17 mouse cellular contexts compared by ENCODE assay signal in genomic region chr6:142946069-142946871, GRCm38 (mm10). TPM values are rescaled to one million over a fixed set of nuclear protein-coding genes. Genes with fewer than 3 reads are reported as not detected.
DNase-seq lines count a peak whose midpoint lies in the region; ATAC-seq and TF ChIP-seq lines count a peak whose summit lies in the region.
"Had no signal": no experiment of that assay in that cellular context is flagged by ENCODE, and none has a peak within 500 bp of the region (broad histone marks: within the 10 kb centered on the region; RNA-seq: fewer than 3 reads in every experiment).

No protein-coding gene starts in this region.

- 61% methylated on average over 8 of the region's 8 CpGs for WGBS in embryonic facial prominence, embryonic 10.5 days
- WGBS in limb, embryonic 15.5 days, result 38% methylated on average over 8 of the region's 8 CpGs

- H3K9ac ChIP-seq in limb, embryonic 15.5 days, result no peak overlapping the region
- H3K9ac ChIP-seq: lung, embryonic 14.5 days; stomach, embryonic 15.5 days had no signal

- no peaks in the 10 kb centered on the region for H3K9me3 ChIP-seq in embryonic facial prominence, embryonic 10.5 days
- H3K9me3 ChIP-seq in limb, embryonic 15.5 days, result no peaks in the 10 kb centered on the region
- H3K9me3 ChIP-seq: stomach, embryonic 15.5 days had no signal

- no peak overlapping the region for H3K4me2 ChIP-seq in limb, embryonic 15.5 days
- H3K4me2 ChIP-seq: lung, embryonic 14.5 days; stomach, embryonic 15.5 days had no signal

- no peak overlapping the region for H3K4me3 ChIP-seq in embryonic facial prominence, embryonic 10.5 days
- no peak overlapping the region for H3K4me3 ChIP-seq in limb, embryonic 15.5 days
- H3K4me3 ChIP-seq in layer of hippocampus, adult 2 months, result no peak overlapping the region
- H3K4me3 ChIP-seq: erythroblast, embryonic 14.5 days; myocyte; stomach, embryonic 15.5 days had no signal

- DNase-seq in embryo, embryonic 10.5 days (ENCODE audit: low spot score), result peak; percentile 37
- DNase-seq in embryo, embryonic 10 days (ENCODE audit: low spot score), result no peak
- DNase-seq in 416B (ENCODE audit: low read depth), result peak; percentile 29
- DNase-seq in embryonic facial prominence, embryonic 10.5 days (ENCODE audit: low spot score), result peak; percentile 26
- no peak for DNase-seq in layer of hippocampus, adult 2 months (ENCODE audit: low spot score in 2 of 2)
- no peak for DNase-seq in left cerebral cortex, adult 8-10 months (ENCODE audit: low spot score in 2 of 2)
- DNase-seq: adrenal gland, postnatal 36 days; layer of hippocampus, adult 9-11 months; left cerebral cortex, postnatal 4 days; lung, embryonic 14.5 days; right cerebral cortex, postnatal 4 days had no signal

- no peaks in the 10 kb centered on the region; the same call in 1 of the 2 replicates for H3K36me3 ChIP-seq in embryonic facial prominence, embryonic 10.5 days (replicated peaks)
- H3K36me3 ChIP-seq in limb, embryonic 15.5 days, result no peaks in the 10 kb centered on the region
- H3K36me3 ChIP-seq: G1E; stomach, embryonic 15.5 days had no signal

- no peak overlapping the region for H3K27ac ChIP-seq in embryonic facial prominence, embryonic 10.5 days (replicated peaks)
- H3K27ac ChIP-seq in limb, embryonic 15.5 days, result peak overlapping the region; percentile 9; the same call in 1 of the 2 replicates
- H3K27ac ChIP-seq in layer of hippocampus, adult 2 months, result no peak overlapping the region
- H3K27ac ChIP-seq: stomach, embryonic 15.5 days had no signal

- H3K27me3 ChIP-seq in embryonic facial prominence, embryonic 10.5 days (replicated peaks; ENCODE audit: low read depth, poor library complexity, severe bottlenecking), result no peaks in the 10 kb centered on the region
- H3K27me3 ChIP-seq in limb, embryonic 15.5 days, result no peaks in the 10 kb centered on the region
- H3K27me3 ChIP-seq: stomach, embryonic 15.5 days had no signal

- no peak for TF ChIP-seq CTCF in layer of hippocampus, adult 2 months (conservative IDR thresholded peaks at IDR 0.05)

- 0 out of 2 replicates have a peak, but pooled peaks have one; percentile 27 for ATAC-seq in limb, embryonic 15.5 days (ENCODE audit: insufficient number of reproducible peaks, low FRiP score, low TSS enrichment, low read depth)
- no peak for ATAC-seq in megakaryocyte progenitor cell, adult 5-6 weeks (replicated peaks; ENCODE audit: poor library complexity)

- peaks cover 11% of the 10 kb centered on the region for H3K4me1 ChIP-seq in embryonic facial prominence, embryonic 10.5 days
- H3K4me1 ChIP-seq in limb, embryonic 15.5 days, result peaks cover 12% of the 10 kb centered on the region; the same call in 1 of the 2 replicates
- H3K4me1 ChIP-seq: stomach, embryonic 15.5 days had no signal

RNA-seq across cellular contexts. Expression of gene St8sia1, which starts 18.0 kb away (rescaled TPM):
- polyA plus RNA-seq in embryonic facial prominence, embryonic 10.5 days (2016; fragmentation: Nextera tagmentation; extraction: Ambion mirVana), result 1.6 and 2.4 TPM in 2 replicates
- polyA plus RNA-seq in limb, embryonic 15.5 days (2015; fragmentation: Nextera tagmentation; extraction: Ambion mirVana), result 0.74 TPM in 2 replicates
- 10 to 100 TPM; 34.4 to 39.1 TPM for total RNA-seq in layer of hippocampus, adult 2 months (2021)
- total RNA-seq in megakaryocyte progenitor cell, adult 5-6 weeks (2015), result 0.07 TPM in 1 of 2 replicates, not detected in the other
- total RNA-seq in megakaryocyte progenitor cell, adult 5-6 weeks (2017), result 0.14 TPM in 1 of 2 replicates, not detected in the other
- total RNA-seq in left cerebral cortex, adult 8-10 months (2022), result 10 to 100 TPM; 29.4 to 41.0 (median 34.8) TPM
- polyA plus RNA-seq: erythroblast, embryonic 14.5 days; G1E had no signal

Comparison
In these comparisons a context has a peak if more than half of its experiments do, and no peak if none do; other contexts are left out.
1. DNase-seq: peak in embryo, embryonic 10.5 days (single experiment), 416B (single experiment) and embryonic facial prominence, embryonic 10.5 days (single experiment); none in embryo, embryonic 10 days (single experiment), layer of hippocampus, adult 2 months (0 of 2) and left cerebral cortex, adult 8-10 months (0 of 2).
2. RNA of gene St8sia1, which starts 18.0 kb away (total RNA-seq): 34.4 to 39.1 TPM in layer of hippocampus, adult 2 months and 29.4 to 41.0 TPM in left cerebral cortex, adult 8-10 months; 0.07 to 0.14 TPM in megakaryocyte progenitor cell, adult 5-6 weeks; every median in the first group is over 10 times any median in the second.